ENCODE assay signal across 8 mouse cellular contexts in the genomic region with DNA sequence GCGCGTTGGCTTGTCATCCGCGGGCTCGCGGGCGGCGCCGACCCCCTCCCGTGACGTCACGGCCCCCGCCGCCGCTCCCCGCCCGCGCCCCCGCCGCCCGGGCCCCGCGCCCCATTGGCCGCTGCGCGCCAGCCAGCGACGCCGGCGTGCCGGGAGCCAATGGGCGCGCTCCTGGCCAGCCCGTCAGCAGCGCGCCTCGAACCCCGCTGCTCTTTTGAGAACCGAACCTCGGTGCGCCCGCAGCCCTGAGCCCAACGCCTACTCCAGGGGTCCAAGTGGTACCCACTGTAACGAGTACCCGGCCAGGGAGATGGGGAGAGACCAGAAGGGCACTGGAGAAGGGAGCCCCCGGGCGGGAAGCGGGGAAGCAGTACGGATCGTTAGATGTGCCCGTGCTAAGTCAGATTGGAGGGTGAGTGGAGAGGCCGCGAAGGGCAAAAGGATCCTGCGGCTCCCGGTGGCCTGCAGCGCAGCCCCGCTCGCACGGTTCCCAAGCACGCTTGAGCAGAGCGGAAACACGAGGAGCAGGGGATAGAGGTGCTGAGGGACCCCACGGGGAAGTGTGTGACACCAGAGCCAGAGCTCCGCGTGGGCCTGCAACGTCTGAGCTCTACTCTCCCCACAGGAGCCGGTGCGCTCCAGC. TPM values are rescaled to one million over a fixed set of nuclear protein-coding genes. Genes with fewer than 3 reads are reported as not detected.
DNase-seq lines count a peak whose midpoint lies in the region; ATAC-seq and TF ChIP-seq lines count a peak whose summit lies in the region.

No protein-coding gene starts in this region.

- peaks cover 11% of the 10 kb centered on the region for H3K4me1 ChIP-seq in hindbrain, embryonic 16.5 days (ENCODE audit: control insufficient read depth, insufficient read depth, low read depth, low read length)
- H3K4me1 ChIP-seq in midbrain, postnatal 0 days (ENCODE audit: insufficient read depth, low read length): no peaks in the 10 kb centered on the region

- under 1% methylated on average over 40 of the region's 68 CpGs for WGBS in hindbrain, embryonic 16.5 days
- WGBS in midbrain, postnatal 0 days: 3% methylated on average over 50 of the region's 68 CpGs

- H3K4me2 ChIP-seq in hindbrain, embryonic 16.5 days (ENCODE audit: low read length): peak overlapping the region; percentile 69
- peak overlapping the region; percentile 51 for H3K4me2 ChIP-seq in midbrain, postnatal 0 days (ENCODE audit: low read depth, low read length, poor library complexity, severe bottlenecking)

- DNase-seq in adrenal gland, adult 2 months: peak; percentile 35
- no peak for DNase-seq in adrenal gland, adult 18-20 months (ENCODE audit: low spot score in 2 of 2)
- peak; percentile 86 for DNase-seq in embryo, embryonic 11 days
- peak; percentile 54 for DNase-seq in midbrain, postnatal 0 days (ENCODE audit: low spot score)
- DNase-seq in layer of hippocampus, postnatal 14 days (ENCODE audit: low spot score in 2 of 2): no peak
- no peak for DNase-seq in left cerebral cortex, adult 18-20 months (ENCODE audit: low spot score in 2 of 2)

- H3K4me3 ChIP-seq in hindbrain, embryonic 16.5 days (ENCODE audit: low read length): peak overlapping the region; percentile 46
- peak overlapping the region; percentile 46 for H3K4me3 ChIP-seq in midbrain, postnatal 0 days (ENCODE audit: low read depth, low read length)

- peak; percentile 13 for ATAC-seq in CD4-positive, CD25-positive, alpha-beta regulatory T cell, adult 4 months
- peak; percentile 71 for ATAC-seq in hindbrain, embryonic 16.5 days
- peak; percentile 70 for ATAC-seq in midbrain, postnatal 0 days (ENCODE audit: low FRiP score)

- no peak for TF ChIP-seq CTCF in midbrain, postnatal 0 days (IDR thresholded peaks at IDR 0.05)

- H3K9me3 ChIP-seq in hindbrain, embryonic 16.5 days (ENCODE audit: control insufficient read depth, low read length): no peaks in the 10 kb centered on the region
- no peaks in the 10 kb centered on the region for H3K9me3 ChIP-seq in midbrain, postnatal 0 days (ENCODE audit: low read length)

- no peaks in the 10 kb centered on the region for H3K36me3 ChIP-seq in hindbrain, embryonic 16.5 days (ENCODE audit: control insufficient read depth, insufficient read depth, low read length)
- no peaks in the 10 kb centered on the region for H3K36me3 ChIP-seq in midbrain, postnatal 0 days (ENCODE audit: insufficient read depth, low read length)

- peak overlapping the region; percentile 41; the same call in 1 of the 2 replicates for H3K9ac ChIP-seq in hindbrain, embryonic 16.5 days (ENCODE audit: low read depth, low read length)
- no peak overlapping the region; the same call in 1 of the 2 replicates for H3K9ac ChIP-seq in midbrain, postnatal 0 days (replicated peaks; ENCODE audit: low read length, poor library complexity, severe bottlenecking)

- H3K27ac ChIP-seq in hindbrain, embryonic 16.5 days (ENCODE audit: low read depth, low read length): 0 out of 2 replicates have a peak overlapping the region, but pooled peaks have one; percentile 29
- H3K27ac ChIP-seq in midbrain, postnatal 0 days (ENCODE audit: low read depth, low read length): peak overlapping the region; percentile 21; the same call in 1 of the 2 replicates

- H3K27me3 ChIP-seq in hindbrain, embryonic 16.5 days (replicated peaks; ENCODE audit: control insufficient read depth, insufficient read depth, low read length): peaks cover 49% of the 10 kb centered on the region
- peaks cover 29% of the 10 kb centered on the region for H3K27me3 ChIP-seq in midbrain, postnatal 0 days (ENCODE audit: insufficient read depth, low read length)

RNA-seq across cellular contexts. Expression of a gene that starts 0.6 kb away (rescaled TPM):
- not detected for total RNA-seq in adrenal gland, adult 2 months (2021)
- not detected in 2 replicates for polyA plus RNA-seq in adrenal gland, adult 2 months (2012; rRNA removed)
- not detected for total RNA-seq in adrenal gland, adult 18-20 months (2021)
- polyA plus RNA-seq in CD4-positive, CD25-positive, alpha-beta regulatory T cell, adult 4 months (2017; shearing (Covaris generic)): not detected
- 1.0 and 1.2 TPM in 2 replicates for polyA plus RNA-seq in hindbrain, embryonic 16.5 days (2015; fragmentation: Nextera tagmentation; extraction: Ambion mirVana)
- total RNA-seq in midbrain, postnatal 0 days (2014; rRNA removed): 27.6 and 28.0 TPM in 2 replicates
- 5.7 and 6.5 TPM in 2 replicates for polyA plus RNA-seq in midbrain, postnatal 0 days (2015; fragmentation: Nextera tagmentation; extraction: Ambion mirVana)
- under 1 TPM; 0.17 to 0.32 TPM for total RNA-seq in layer of hippocampus, postnatal 14 days (2021)
- total RNA-seq in left cerebral cortex, adult 18-20 months (2021): 1 to 10 TPM in 1 of 2 experiments, under 1 TPM in 1; 0.72 to 1.0 TPM

Comparison
In these comparisons a context has a peak if more than half of its experiments do, and no peak if none do; other contexts are left out.
1. DNase-seq: peak in adrenal gland, adult 2 months (single experiment), embryo, embryonic 11 days (single experiment) and midbrain, postnatal 0 days (single experiment); none in adrenal gland, adult 18-20 months (0 of 2), layer of hippocampus, postnatal 14 days (0 of 2) and left cerebral cortex, adult 18-20 months (0 of 2).
2. ATAC-seq: peak in every context shown above with its lines; median percentile 71 in hindbrain, embryonic 16.5 days; 70 in midbrain, postnatal 0 days; 13 in CD4-positive, CD25-positive, alpha-beta regulatory T cell, adult 4 months.
3. RNA of a gene that starts 0.6 kb away (total RNA-seq): 27.6 to 28.0 TPM in midbrain, postnatal 0 days; 0.72 to 1.0 TPM in left cerebral cortex, adult 18-20 months, 0.17 to 0.32 TPM in layer of hippocampus, postnatal 14 days, not detected in adrenal gland, adult 2 months and not detected in adrenal gland, adult 18-20 months; every median in the first group is over 10 times any median in the second.